Mouse (Mus musculus): ENCODE measurements around the gene Cyp26a1. TPM values are rescaled to one million over a fixed set of nuclear protein-coding genes. Genes with fewer than 3 reads are reported as not detected.

Gene Cyp26a1
- polyA plus RNA-seq, 1 experiment = not detected

- Histone ChIP-seq H3K4me1 (ENCODE audit: control insufficient read depth) (peaks cover 10% of the 10 kb centered on the region), H3K36me3 (ENCODE audit: control insufficient read depth) (no peaks in the 10 kb centered on the region), H3K27me3 (ENCODE audit: control insufficient read depth) (no peaks in the 10 kb centered on the region; the same call in 1 of the 2 replicates), H3K4me3 (replicated peaks) (no peak overlapping the region), H3K9me3 (ENCODE audit: control insufficient read depth, low read length) (no peaks in the 10 kb centered on the region; the same call in 1 of the 2 replicates)
- TF ChIP-seq GATA1 (IDR thresholded peaks at IDR 0.05; ENCODE audit: low read length) (no peak), TAL1 (IDR thresholded peaks at IDR 0.05; ENCODE audit: low read length) (no peak)
These were observed 17.1 kb downstream of the Cyp26a1 start for GRCm38 (mm10) chr19:37714681-37715080.

GRCm38 (mm10) chr19:37715980-37716379 lies 18.4 kb downstream of the Cyp26a1 start:
- no peaks in the 10 kb centered on the region for H3K27me3 ChIP-seq (ENCODE audit: control insufficient read depth)
- H3K36me3 ChIP-seq (ENCODE audit: control insufficient read depth) = no peaks in the 10 kb centered on the region
- H3K4me3 ChIP-seq (replicated peaks) = no peak overlapping the region
- peaks cover 10% of the 10 kb centered on the region for H3K4me1 ChIP-seq (ENCODE audit: control insufficient read depth)
- TF ChIP-seq TAL1 (IDR thresholded peaks at IDR 0.05; ENCODE audit: low read length) = no peak
- TF ChIP-seq GATA1 (IDR thresholded peaks at IDR 0.05; ENCODE audit: low read length) = no peak
- H3K9me3 ChIP-seq (ENCODE audit: control insufficient read depth, low read length) = no peaks in the 10 kb centered on the region

- Histone ChIP-seq H3K9me3 (ENCODE audit: control insufficient read depth, low read length) (no peaks in the 10 kb centered on the region), H3K27me3 (ENCODE audit: control insufficient read depth) (no peaks in the 10 kb centered on the region), H3K4me1 (ENCODE audit: control insufficient read depth) (peaks cover 10% of the 10 kb centered on the region), H3K36me3 (ENCODE audit: control insufficient read depth) (no peaks in the 10 kb centered on the region), H3K4me3 (replicated peaks) (no peak overlapping the region)
- TF ChIP-seq TAL1 (IDR thresholded peaks at IDR 0.05; ENCODE audit: low read length) (no peak), GATA1 (IDR thresholded peaks at IDR 0.05; ENCODE audit: low read length) (no peak)
These were observed 19.1 kb downstream of the Cyp26a1 start for GRCm38 (mm10) chr19:37716524-37717175.

GRCm38 (mm10) chr19:37719166-37719565 lies 21.6 kb downstream of the Cyp26a1 start:
- H3K4me1 ChIP-seq (ENCODE audit: control insufficient read depth) = peaks cover 8% of the 10 kb centered on the region
- no peaks in the 10 kb centered on the region for H3K36me3 ChIP-seq (ENCODE audit: control insufficient read depth)
- TF ChIP-seq TAL1 (IDR thresholded peaks at IDR 0.05; ENCODE audit: low read length) = no peak
- no peak for TF ChIP-seq GATA1 (IDR thresholded peaks at IDR 0.05; ENCODE audit: low read length)
- no peaks in the 10 kb centered on the region for H3K27me3 ChIP-seq (ENCODE audit: control insufficient read depth)
- no peak overlapping the region for H3K4me3 ChIP-seq (replicated peaks)
- H3K9me3 ChIP-seq (ENCODE audit: control insufficient read depth, low read length) = no peaks in the 10 kb centered on the region

- H3K9me3 ChIP-seq (ENCODE audit: control insufficient read depth, low read length) = no peaks in the 10 kb centered on the region
- no peaks in the 10 kb centered on the region for H3K4me1 ChIP-seq (ENCODE audit: control insufficient read depth)
- no peak overlapping the region for H3K4me3 ChIP-seq (replicated peaks)
- no peaks in the 10 kb centered on the region for H3K27me3 ChIP-seq (ENCODE audit: control insufficient read depth)
- TF ChIP-seq TAL1 (IDR thresholded peaks at IDR 0.05; ENCODE audit: low read length) (no peak), GATA1 (IDR thresholded peaks at IDR 0.05; ENCODE audit: low read length) (no peak)
- H3K36me3 ChIP-seq (ENCODE audit: control insufficient read depth) = no peaks in the 10 kb centered on the region
These were observed 27.0 kb downstream of the Cyp26a1 start for GRCm38 (mm10) chr19:37724591-37724990.

- Histone ChIP-seq H3K4me1 (ENCODE audit: control insufficient read depth) (no peaks in the 10 kb centered on the region), H3K4me3 (replicated peaks) (no peak overlapping the region), H3K36me3 (ENCODE audit: control insufficient read depth) (no peaks in the 10 kb centered on the region), H3K9me3 (ENCODE audit: control insufficient read depth, low read length) (no peaks in the 10 kb centered on the region), H3K27me3 (ENCODE audit: control insufficient read depth) (no peaks in the 10 kb centered on the region)
- TF ChIP-seq GATA1 (IDR thresholded peaks at IDR 0.05; ENCODE audit: low read length) (no peak), TAL1 (IDR thresholded peaks at IDR 0.05; ENCODE audit: low read length) (no peak)
These were observed 29.0 kb downstream of the Cyp26a1 start for GRCm38 (mm10) chr19:37726585-37726984.

GRCm38 (mm10) chr19:37727366-37727765 lies 29.8 kb downstream of the Cyp26a1 start:
- no peaks in the 10 kb centered on the region for H3K4me1 ChIP-seq (ENCODE audit: control insufficient read depth)
- no peaks in the 10 kb centered on the region for H3K27me3 ChIP-seq (ENCODE audit: control insufficient read depth)
- no peaks in the 10 kb centered on the region for H3K36me3 ChIP-seq (ENCODE audit: control insufficient read depth)
- no peak for TF ChIP-seq TAL1 (IDR thresholded peaks at IDR 0.05; ENCODE audit: low read length)
- no peak for TF ChIP-seq GATA1 (IDR thresholded peaks at IDR 0.05; ENCODE audit: low read length)
- H3K9me3 ChIP-seq (ENCODE audit: control insufficient read depth, low read length) = no peaks in the 10 kb centered on the region
- no peak overlapping the region for H3K4me3 ChIP-seq (replicated peaks)

- Histone ChIP-seq H3K27me3 (ENCODE audit: control insufficient read depth) (no peaks in the 10 kb centered on the region), H3K9me3 (ENCODE audit: control insufficient read depth, low read length) (no peaks in the 10 kb centered on the region), H3K36me3 (ENCODE audit: control insufficient read depth) (no peaks in the 10 kb centered on the region), H3K4me3 (replicated peaks) (no peak overlapping the region), H3K4me1 (ENCODE audit: control insufficient read depth) (no peaks in the 10 kb centered on the region)
- TF ChIP-seq GATA1 (IDR thresholded peaks at IDR 0.05; ENCODE audit: low read length) (no peak), TAL1 (IDR thresholded peaks at IDR 0.05; ENCODE audit: low read length) (no peak)
These were observed 37.8 kb downstream of the Cyp26a1 start for GRCm38 (mm10) chr19:37735426-37735825.

GRCm38 (mm10) chr19:37738575-37738974 lies 41.0 kb downstream of the Cyp26a1 start:
- TF ChIP-seq GATA1 (IDR thresholded peaks at IDR 0.05; ENCODE audit: low read length) = no peak
- no peak for TF ChIP-seq TAL1 (IDR thresholded peaks at IDR 0.05; ENCODE audit: low read length)
- H3K36me3 ChIP-seq (ENCODE audit: control insufficient read depth) = no peaks in the 10 kb centered on the region
- H3K27me3 ChIP-seq (ENCODE audit: control insufficient read depth) = no peaks in the 10 kb centered on the region
- no peaks in the 10 kb centered on the region for H3K9me3 ChIP-seq (ENCODE audit: control insufficient read depth, low read length)
- H3K4me3 ChIP-seq (replicated peaks) = no peak overlapping the region
- H3K4me1 ChIP-seq (ENCODE audit: control insufficient read depth) = no peaks in the 10 kb centered on the region

GRCm38 (mm10) chr19:37740043-37740442 lies 42.4 kb downstream of the Cyp26a1 start:
- Histone ChIP-seq H3K36me3 (ENCODE audit: control insufficient read depth) (no peaks in the 10 kb centered on the region), H3K9me3 (ENCODE audit: control insufficient read depth, low read length) (no peaks in the 10 kb centered on the region), H3K27me3 (ENCODE audit: control insufficient read depth) (no peaks in the 10 kb centered on the region), H3K4me3 (replicated peaks) (no peak overlapping the region), H3K4me1 (ENCODE audit: control insufficient read depth) (no peaks in the 10 kb centered on the region)
- TF ChIP-seq TAL1 (IDR thresholded peaks at IDR 0.05; ENCODE audit: low read length) (no peak), GATA1 (IDR thresholded peaks at IDR 0.05; ENCODE audit: low read length) (no peak)

Other genes with a start within 250 kb of the Cyp26a1 start
- 0.98 and 1.4 TPM in 2 replicates for gene Exoc6, start 147.4 kb upstream of the Cyp26a1 start, polyA plus RNA-seq (2012)
- gene Cyp26c1, start 12.2 kb upstream of the Cyp26a1 start, polyA plus RNA-seq (2012) = not detected in 2 replicates